Mouse (Mus musculus) kidney, adult 2 months (tissue): ENCODE measurements around the gene Igsf11. TPM values are rescaled to one million over a fixed set of nuclear protein-coding genes. Genes with fewer than 3 reads are reported as not detected.

ENCODE experiments used
- DNase-seq: peaks from one replicate; pipeline ENCODE4 v3.0.0; 2021
- H3K27ac ChIP-seq: fragments of 200-500 bp; 2 replicates; pipeline ENCODE4 v1.5.1; 2012; ENCODE audit warnings: low read depth, low read length, control low read depth, inconsistent platforms; ENCODE audit not compliant: insufficient read depth
- H3K27me3 ChIP-seq: fragments of 200-500 bp; replicated peaks from 2 replicates; pipeline ENCODE4 v1.6.1; 2012; ENCODE audit warnings: mild to moderate bottlenecking, moderate library complexity, low read length, inconsistent platforms; ENCODE audit not compliant: control insufficient read depth, insufficient read depth
- H3K36me3 ChIP-seq: fragments of 200-500 bp; 2 replicates; pipeline ENCODE4 v1.6.1; 2012; ENCODE audit warnings: mild to moderate bottlenecking, moderate library complexity, low read length, inconsistent platforms; ENCODE audit not compliant: control insufficient read depth, insufficient read depth
- H3K4me1 ChIP-seq: fragments of 200-500 bp; 2 replicates; pipeline ENCODE4 v1.6.1; 2011; ENCODE audit warnings: low read length; ENCODE audit not compliant: control insufficient read depth, insufficient read depth
- H3K4me3 ChIP-seq: fragments of 200-500 bp; 2 replicates; pipeline ENCODE4 v1.5.1; 2011; ENCODE audit warnings: mild to moderate bottlenecking, low read depth, low read length, control low read depth; ENCODE audit not compliant: insufficient read depth
- CTCF ChIP-seq: fragments of 200-500 bp; conservative IDR thresholded peaks from 2 replicates; pipeline ENCODE4 v1.5.1; 2011; ENCODE audit warnings: low read depth, mild to moderate bottlenecking, control low read depth, low read length, moderate library complexity, mixed read lengths; ENCODE audit not compliant: insufficient read depth, insufficient read length
- POLR2A ChIP-seq: fragments of 200-500 bp; IDR thresholded peaks from one replicate; pipeline ENCODE4 v1.6.1; 2011; ENCODE audit warnings: low read depth, low read length, control low read depth
- WGBS: fragments of 180-500 bp; shearing (Covaris S2); methylation state at CpG from one replicate; pipeline ENCODE4 v1.1.7; 2018; 5-methylcytosine and 5-hydroxymethylcytosine counted together
- polyA plus RNA-seq: library from polyadenylated mRNA; depleted of rRNA; stranded (reverse); fragments of >200 nt; gene quantifications from 2 replicates; pipeline ENCODE4 v1.2.3, GENCODE M21; 2012

Gene Igsf11
- polyA plus RNA-seq, 1 experiment, result 79.1 TPM

GRCm38 (mm10) chr16:38910088-38910487 lies 17.6 kb downstream of the Igsf11 start:
- 79% methylated on average over 8 of the region's 8 CpGs for WGBS
- Histone ChIP-seq H3K4me1 (peaks cover 3% of the 10 kb centered on the region; the same call in 1 of the 2 replicates), H3K27me3 (no peaks in the 10 kb centered on the region), H3K36me3 (no peaks in the 10 kb centered on the region), H3K27ac (no peak overlapping the region), H3K4me3 (no peak overlapping the region)
- TF ChIP-seq POLR2A (no peak), CTCF (no peak)
- no peak for DNase-seq

- Histone ChIP-seq H3K27me3 (no peaks in the 10 kb centered on the region), H3K36me3 (no peaks in the 10 kb centered on the region), H3K4me1 (peaks cover 14% of the 10 kb centered on the region; the same call in 1 of the 2 replicates), H3K4me3 (no peak overlapping the region), H3K27ac (no peak overlapping the region)
- WGBS, result 49% methylated on average over 4 of the region's 4 CpGs
- peak; percentile 46 for DNase-seq
- no peak for TF ChIP-seq CTCF
- TF ChIP-seq POLR2A, result no peak
Measured at GRCm38 (mm10) chr16:38915451-38915850, 23.0 kb downstream of the Igsf11 start.

- Histone ChIP-seq H3K36me3 (no peaks in the 10 kb centered on the region), H3K4me3 (no peak overlapping the region), H3K4me1 (peaks cover 14% of the 10 kb centered on the region; the same call in 1 of the 2 replicates), H3K27ac (no peak overlapping the region), H3K27me3 (no peaks in the 10 kb centered on the region)
- no peak for TF ChIP-seq POLR2A
- no peak for TF ChIP-seq CTCF
- peak; percentile 51 for DNase-seq
- 64% methylated on average over 12 of the region's 12 CpGs for WGBS
Measured at GRCm38 (mm10) chr16:38916053-38916786, 23.7 kb downstream of the Igsf11 start.

- Histone ChIP-seq H3K27me3 (no peaks in the 10 kb centered on the region), H3K36me3 (no peaks in the 10 kb centered on the region), H3K4me3 (no peak overlapping the region), H3K4me1 (peaks cover 14% of the 10 kb centered on the region; the same call in 1 of the 2 replicates), H3K27ac (no peak overlapping the region)
- DNase-seq, result no peak
- WGBS, result 70% methylated on average over 5 of the region's 5 CpGs
- no peak for TF ChIP-seq CTCF
- TF ChIP-seq POLR2A, result no peak
Measured at GRCm38 (mm10) chr16:38916885-38917284, 24.4 kb downstream of the Igsf11 start.

GRCm38 (mm10) chr16:38918121-38918520 lies 25.6 kb downstream of the Igsf11 start:
- Histone ChIP-seq H3K4me1 (peaks cover 14% of the 10 kb centered on the region; the same call in 1 of the 2 replicates), H3K4me3 (no peak overlapping the region), H3K27ac (no peak overlapping the region), H3K36me3 (no peaks in the 10 kb centered on the region), H3K27me3 (no peaks in the 10 kb centered on the region)
- TF ChIP-seq POLR2A (no peak), CTCF (no peak)
- DNase-seq, result no peak
- WGBS, result 87% methylated on average over 2 of the region's 2 CpGs

- no peak for TF ChIP-seq CTCF
- TF ChIP-seq POLR2A, result no peak
- Histone ChIP-seq H3K4me3 (no peak overlapping the region), H3K27me3 (no peaks in the 10 kb centered on the region), H3K36me3 (no peaks in the 10 kb centered on the region), H3K27ac (no peak overlapping the region), H3K4me1 (peaks cover 11% of the 10 kb centered on the region; the same call in 1 of the 2 replicates)
- WGBS, result 75% methylated on average over 5 of the region's 5 CpGs
- no peak for DNase-seq
Measured at GRCm38 (mm10) chr16:38920488-38920887, 28.0 kb downstream of the Igsf11 start.

GRCm38 (mm10) chr16:38924940-38925339 lies 32.5 kb downstream of the Igsf11 start:
- TF ChIP-seq CTCF, result no peak
- no peak for TF ChIP-seq POLR2A
- Histone ChIP-seq H3K27me3 (no peaks in the 10 kb centered on the region), H3K4me3 (no peak overlapping the region), H3K27ac (no peak overlapping the region), H3K4me1 (no peaks in the 10 kb centered on the region), H3K36me3 (no peaks in the 10 kb centered on the region)
- WGBS, result 71% methylated on average over 13 of the region's 13 CpGs
- DNase-seq, result no peak

GRCm38 (mm10) chr16:38928760-38929159 lies 36.3 kb downstream of the Igsf11 start:
- 63% methylated on average over 7 of the region's 7 CpGs for WGBS

More at GRCm38 (mm10) chr16:38928760-38929159, 36.3 kb downstream of the Igsf11 start:
- no peaks in the 10 kb centered on the region for H3K36me3 ChIP-seq
- no peak overlapping the region for H3K27ac ChIP-seq
- TF ChIP-seq POLR2A (no peak), CTCF (no peak)
- no peaks in the 10 kb centered on the region for H3K27me3 ChIP-seq
- no peak overlapping the region for H3K4me3 ChIP-seq
- H3K4me1 ChIP-seq, result no peaks in the 10 kb centered on the region; the same call in 1 of the 2 replicates
- no peak for DNase-seq
